Mouse (Mus musculus): ENCODE results near the gene Nckap5. TPM values are rescaled to one million over a fixed set of nuclear protein-coding genes. Genes with fewer than 3 reads are reported as not detected.

Nckap5 gene
- total and polyA plus RNA-seq, 2 experiments from 2014 or later: 6.6 to 10.2 TPM

DNA sequence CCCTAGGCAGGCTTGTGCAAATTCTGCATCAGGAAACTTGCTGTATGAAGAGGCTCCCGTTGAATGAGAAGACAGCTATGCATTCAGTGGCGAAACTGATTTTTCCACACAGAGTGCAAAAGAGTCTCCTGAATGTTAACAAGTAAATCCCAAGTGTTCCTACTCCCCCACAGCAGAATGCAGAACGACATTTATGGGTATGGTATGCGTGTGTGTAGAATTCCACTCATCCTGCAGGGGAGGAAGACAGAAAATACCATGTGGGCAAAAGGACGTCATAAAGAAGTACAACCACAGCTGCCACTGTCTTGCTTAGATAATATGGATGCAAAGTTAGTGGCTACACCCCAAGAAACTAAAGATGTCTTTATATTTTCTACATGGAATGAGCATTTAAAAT, 565.7 kb downstream of the Nckap5 start:
- no peaks in the 10 kb centered on the region for H3K9me3 ChIP-seq (ENCODE audit: low read length)
- 61% methylated on average over 5 of the region's 5 CpGs for WGBS
- H3K9ac ChIP-seq (replicated peaks; ENCODE audit: low read length): no peak overlapping the region
- H3K36me3 ChIP-seq (ENCODE audit: insufficient read depth, low read length): no peaks in the 10 kb centered on the region
- H3K27ac ChIP-seq: peak overlapping the region; percentile 26; the same call in 1 of the 2 replicates
- no peak for TF ChIP-seq CTCF (IDR thresholded peaks at IDR 0.05; ENCODE audit: low read depth)
- no peaks in the 10 kb centered on the region for H3K27me3 ChIP-seq (ENCODE audit: insufficient read depth, low read length)
- no peak overlapping the region for H3K4me3 ChIP-seq (ENCODE audit: low read length)
- no peak for DNase-seq (ENCODE audit: low spot score)
- H3K4me1 ChIP-seq (ENCODE audit: insufficient read depth, low read length): no peaks in the 10 kb centered on the region
- ATAC-seq: no peak
- H3K4me2 ChIP-seq (ENCODE audit: low read depth, low read length): no peak overlapping the region

GRCm38 (mm10) chr1:126254364-126254763, 576.2 kb downstream of the Nckap5 start:
- H3K27me3 ChIP-seq (ENCODE audit: insufficient read depth, low read length): no peaks in the 10 kb centered on the region
- 42% methylated on average over 5 of the region's 5 CpGs for WGBS
- H3K4me3 ChIP-seq (ENCODE audit: low read length): no peak overlapping the region
- no peak overlapping the region for H3K4me2 ChIP-seq (ENCODE audit: low read depth, low read length)
- H3K36me3 ChIP-seq (ENCODE audit: insufficient read depth, low read length): no peaks in the 10 kb centered on the region
- no peaks in the 10 kb centered on the region for H3K4me1 ChIP-seq (ENCODE audit: insufficient read depth, low read length)
- H3K27ac ChIP-seq: peak overlapping the region; percentile 7; the same call in 1 of the 2 replicates
- ATAC-seq (peak; percentile 85; the same call in 1 of the 2 replicates), DNase-seq (ENCODE audit: low spot score) (peak; percentile 36)
- no peaks in the 10 kb centered on the region for H3K9me3 ChIP-seq (ENCODE audit: low read length)
- H3K9ac ChIP-seq (replicated peaks; ENCODE audit: low read length): no peak overlapping the region
- no peak for TF ChIP-seq CTCF (IDR thresholded peaks at IDR 0.05; ENCODE audit: low read depth)

- no peak for TF ChIP-seq CTCF (IDR thresholded peaks at IDR 0.05; ENCODE audit: low read depth)
- 0 out of 2 replicates have a peak, but pooled peaks have one; percentile 18 for ATAC-seq
- Histone ChIP-seq H3K4me3 (ENCODE audit: low read length) (no peak overlapping the region), H3K27me3 (ENCODE audit: insufficient read depth, low read length) (no peaks in the 10 kb centered on the region), H3K4me2 (ENCODE audit: low read depth, low read length) (no peak overlapping the region), H3K36me3 (ENCODE audit: insufficient read depth, low read length) (no peaks in the 10 kb centered on the region), H3K27ac (no peak overlapping the region), H3K4me1 (ENCODE audit: insufficient read depth, low read length) (no peaks in the 10 kb centered on the region), H3K9me3 (ENCODE audit: low read length) (no peaks in the 10 kb centered on the region), H3K9ac (replicated peaks; ENCODE audit: low read length) (no peak overlapping the region)
- 84% methylated on average over 7 of the region's 7 CpGs for WGBS
- no peak for DNase-seq (ENCODE audit: low spot score)
These were observed 576.7 kb downstream of the Nckap5 start for GRCm38 (mm10) chr1:126253934-126254333.

DNA sequence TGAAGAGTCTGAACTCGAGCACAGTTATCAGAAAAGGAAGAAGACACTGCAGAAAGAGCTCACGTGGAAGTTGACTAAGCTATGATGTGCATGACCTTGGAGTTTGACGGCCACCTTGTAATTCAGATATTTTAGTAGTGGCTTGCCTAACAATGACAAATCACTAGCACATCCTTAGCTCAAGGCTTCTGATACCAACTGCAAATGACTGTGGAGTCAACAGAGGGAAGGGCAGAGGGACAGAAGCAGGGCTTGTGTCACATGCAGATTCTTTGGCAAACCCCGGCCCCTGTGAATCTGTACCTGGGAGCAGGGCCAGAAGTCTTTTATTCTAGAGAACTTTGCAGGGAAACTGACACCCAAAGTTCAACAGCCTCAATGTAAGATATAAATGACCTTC, 597.4 kb downstream of the Nckap5 start:
- H3K27me3 ChIP-seq (ENCODE audit: insufficient read depth, low read length): no peaks in the 10 kb centered on the region
- H3K27ac ChIP-seq: no peak overlapping the region
- peak; percentile 18 for DNase-seq (ENCODE audit: low spot score)
- no peak overlapping the region for H3K4me2 ChIP-seq (ENCODE audit: low read depth, low read length)
- H3K4me1 ChIP-seq (ENCODE audit: insufficient read depth, low read length): no peaks in the 10 kb centered on the region
- ATAC-seq: no peak
- 69% methylated on average over 4 of the region's 4 CpGs for WGBS
- no peak for TF ChIP-seq CTCF (IDR thresholded peaks at IDR 0.05; ENCODE audit: low read depth)
- H3K9me3 ChIP-seq (ENCODE audit: low read length): no peaks in the 10 kb centered on the region
- H3K4me3 ChIP-seq (ENCODE audit: low read length): no peak overlapping the region
- no peak overlapping the region for H3K9ac ChIP-seq (replicated peaks; ENCODE audit: low read length)
- H3K36me3 ChIP-seq (ENCODE audit: insufficient read depth, low read length): no peaks in the 10 kb centered on the region

- TF ChIP-seq CTCF (IDR thresholded peaks at IDR 0.05; ENCODE audit: low read depth): no peak
- Histone ChIP-seq H3K27me3 (ENCODE audit: insufficient read depth, low read length) (no peaks in the 10 kb centered on the region), H3K27ac (no peak overlapping the region), H3K4me2 (ENCODE audit: low read depth, low read length) (no peak overlapping the region), H3K4me1 (ENCODE audit: insufficient read depth, low read length) (no peaks in the 10 kb centered on the region), H3K9me3 (ENCODE audit: low read length) (no peaks in the 10 kb centered on the region), H3K9ac (replicated peaks; ENCODE audit: low read length) (no peak overlapping the region), H3K4me3 (ENCODE audit: low read length) (no peak overlapping the region), H3K36me3 (ENCODE audit: insufficient read depth, low read length) (no peaks in the 10 kb centered on the region)
- ATAC-seq (no peak), DNase-seq (ENCODE audit: low spot score) (no peak)
- WGBS: 77% methylated on average over 9 of the region's 9 CpGs
These were observed 599.4 kb downstream of the Nckap5 start for GRCm38 (mm10) chr1:126231199-126231598.

DNA sequence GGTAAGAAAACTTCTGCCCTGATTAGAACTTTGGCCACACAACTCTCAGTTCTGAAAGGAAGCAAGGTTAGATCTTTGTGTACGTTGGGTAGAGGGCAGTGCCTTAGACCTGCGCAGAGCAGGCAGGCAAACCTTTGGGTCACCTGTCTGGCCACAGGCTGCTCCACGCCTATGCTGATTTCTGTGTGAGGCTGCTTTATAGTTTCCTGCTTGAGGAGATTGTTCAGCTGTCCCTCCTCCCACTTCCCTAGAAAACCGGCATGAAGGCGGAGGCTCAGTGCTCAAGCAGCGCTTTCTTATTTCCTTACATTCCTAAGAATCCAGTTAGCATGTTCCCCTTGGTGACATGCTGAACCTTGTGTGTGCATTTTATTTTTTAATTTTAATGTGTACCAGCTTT, 620.4 kb downstream of the Nckap5 start:
- Histone ChIP-seq H3K9ac (replicated peaks; ENCODE audit: low read length) (no peak overlapping the region), H3K4me3 (ENCODE audit: low read length) (no peak overlapping the region), H3K36me3 (ENCODE audit: insufficient read depth, low read length) (no peaks in the 10 kb centered on the region), H3K9me3 (ENCODE audit: low read length) (no peaks in the 10 kb centered on the region), H3K4me2 (ENCODE audit: low read depth, low read length) (no peak overlapping the region), H3K27me3 (ENCODE audit: insufficient read depth, low read length) (no peaks in the 10 kb centered on the region), H3K27ac (no peak overlapping the region), H3K4me1 (ENCODE audit: insufficient read depth, low read length) (no peaks in the 10 kb centered on the region)
- DNase-seq (ENCODE audit: low spot score) (no peak), ATAC-seq (no peak)
- TF ChIP-seq CTCF (IDR thresholded peaks at IDR 0.05; ENCODE audit: low read depth): no peak
- 88% methylated on average over 6 of the region's 6 CpGs for whole genome bisulfite sequencing

- H3K36me3 ChIP-seq (ENCODE audit: insufficient read depth, low read length): no peaks in the 10 kb centered on the region
- H3K9me3 ChIP-seq (ENCODE audit: low read length): no peaks in the 10 kb centered on the region
- H3K27me3 ChIP-seq (ENCODE audit: insufficient read depth, low read length): no peaks in the 10 kb centered on the region
- no peak overlapping the region for H3K4me2 ChIP-seq (ENCODE audit: low read depth, low read length)
- TF ChIP-seq CTCF (IDR thresholded peaks at IDR 0.05; ENCODE audit: low read depth): no peak
- no peaks in the 10 kb centered on the region for H3K4me1 ChIP-seq (ENCODE audit: insufficient read depth, low read length)
- ATAC-seq (no peak), DNase-seq (ENCODE audit: low spot score) (no peak)
- 87% methylated on average over 5 of the region's 5 CpGs for WGBS
- H3K9ac ChIP-seq (replicated peaks; ENCODE audit: low read length): no peak overlapping the region
- no peak overlapping the region for H3K4me3 ChIP-seq (ENCODE audit: low read length)
- H3K27ac ChIP-seq: no peak overlapping the region
These were observed 620.9 kb downstream of the Nckap5 start for GRCm38 (mm10) chr1:126209743-126210142.

All from hindbrain, postnatal 0 days (tissue).